Mouse (Mus musculus): ENCODE data around the gene Ttll1. TPM values are rescaled to one million over a fixed set of nuclear protein-coding genes. Genes with fewer than 3 reads are reported as not detected.

Ttll1 gene
- polyA plus RNA-seq, 1 experiment from 2014 or later: 13.8 TPM

DNA sequence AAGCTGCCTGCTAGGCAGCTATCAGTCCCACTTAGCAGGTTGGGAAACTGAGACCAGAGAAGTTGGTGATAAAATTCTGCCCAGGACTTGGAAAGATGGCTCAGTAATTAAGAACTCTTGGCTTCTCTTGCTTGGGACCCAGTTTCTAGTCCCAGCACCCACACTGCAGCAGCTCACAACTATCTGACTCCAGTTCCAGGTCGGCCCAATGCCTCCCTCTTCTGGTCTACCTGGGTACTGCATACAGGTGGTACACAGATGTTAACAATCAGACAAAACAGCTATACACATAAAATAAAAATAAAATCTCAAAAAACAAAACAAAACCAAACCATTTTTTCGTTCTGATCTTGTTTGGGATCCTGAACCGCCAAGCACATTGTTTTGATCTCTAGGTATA is 10.3 kb downstream of the Ttll1 start:
- no peak overlapping the region for H3K9ac ChIP-seq (replicated peaks; ENCODE audit: low read depth)
- no peak for DNase-seq (ENCODE audit: low spot score)
- peak; percentile 71 for TF ChIP-seq CTCF (IDR thresholded peaks at IDR 0.05)
- no peak for TF ChIP-seq EP300 (IDR thresholded peaks at IDR 0.05)
- no peak overlapping the region for H3K4me3 ChIP-seq (ENCODE audit: low read depth, low read length)
- no peaks in the 10 kb centered on the region for H3K27me3 ChIP-seq (replicated peaks; ENCODE audit: insufficient read depth, low read length)
- ATAC-seq: no peak
- H3K9me3 ChIP-seq (ENCODE audit: low read length): no peaks in the 10 kb centered on the region
- H3K4me2 ChIP-seq (replicated peaks; ENCODE audit: low read depth, low read length): no peak overlapping the region
- no peaks in the 10 kb centered on the region for H3K4me1 ChIP-seq (ENCODE audit: insufficient read depth, low read depth, low read length)
- WGBS: 48% methylated on average over 3 of the region's 3 CpGs
- H3K27ac ChIP-seq (ENCODE audit: low read length): no peak overlapping the region
- H3K36me3 ChIP-seq (ENCODE audit: insufficient read depth, low read length): 0 out of 2 replicates have a peak, but pooled peaks cover 4% of the 10 kb centered on the region

- peak; percentile 70 for ATAC-seq
- TF ChIP-seq EP300 (IDR thresholded peaks at IDR 0.05): no peak
- TF ChIP-seq CTCF (IDR thresholded peaks at IDR 0.05): no peak
- H3K9me3 ChIP-seq (ENCODE audit: low read length): no peaks in the 10 kb centered on the region
- DNase-seq (ENCODE audit: low spot score): peak; percentile 57
- H3K27me3 ChIP-seq (replicated peaks; ENCODE audit: insufficient read depth, low read length): no peaks in the 10 kb centered on the region
- no peaks in the 10 kb centered on the region for H3K4me1 ChIP-seq (ENCODE audit: insufficient read depth, low read depth, low read length)
- H3K4me3 ChIP-seq (ENCODE audit: low read depth, low read length): no peak overlapping the region
- H3K9ac ChIP-seq (replicated peaks; ENCODE audit: low read depth): no peak overlapping the region
- no peak overlapping the region for H3K27ac ChIP-seq (ENCODE audit: low read length)
- H3K4me2 ChIP-seq (replicated peaks; ENCODE audit: low read depth, low read length): no peak overlapping the region
- H3K36me3 ChIP-seq (ENCODE audit: insufficient read depth, low read length): 0 out of 2 replicates have a peak, but pooled peaks cover 4% of the 10 kb centered on the region
- 74% methylated on average over 10 of the region's 10 CpGs for WGBS
These were observed 11.4 kb downstream of the Ttll1 start for GRCm38 (mm10) chr15:83499211-83499755.

DNA sequence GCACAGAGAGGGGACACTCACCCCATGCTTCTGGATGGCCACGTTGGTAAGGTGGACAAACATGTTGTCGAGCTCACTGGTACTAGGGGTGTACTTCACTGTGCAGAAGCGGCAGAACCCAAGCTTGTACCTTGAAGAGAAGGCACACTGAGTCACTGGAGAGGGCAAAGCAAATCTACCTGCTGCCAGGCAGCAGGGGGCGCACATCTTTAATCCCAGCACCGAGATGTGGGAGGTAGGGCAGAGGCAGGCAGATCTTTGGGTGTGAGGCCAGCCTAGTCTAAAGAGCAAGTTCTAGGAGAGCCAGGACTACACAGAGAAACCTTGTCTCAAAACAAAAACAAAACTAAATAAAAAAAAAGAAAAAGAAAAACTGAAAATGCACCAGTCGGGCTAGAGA is 13.4 kb downstream of the Ttll1 start:
- no peak for DNase-seq (ENCODE audit: low spot score)
- Histone ChIP-seq H3K4me2 (replicated peaks; ENCODE audit: low read depth, low read length) (no peak overlapping the region), H3K27me3 (replicated peaks; ENCODE audit: insufficient read depth, low read length) (no peaks in the 10 kb centered on the region), H3K36me3 (ENCODE audit: insufficient read depth, low read length) (0 out of 2 replicates have a peak, but pooled peaks cover 4% of the 10 kb centered on the region), H3K4me1 (ENCODE audit: insufficient read depth, low read depth, low read length) (no peaks in the 10 kb centered on the region), H3K4me3 (ENCODE audit: low read depth, low read length) (no peak overlapping the region), H3K27ac (ENCODE audit: low read length) (no peak overlapping the region), H3K9me3 (ENCODE audit: low read length) (no peaks in the 10 kb centered on the region), H3K9ac (replicated peaks; ENCODE audit: low read depth) (no peak overlapping the region)
- 88% methylated on average over 6 of the region's 6 CpGs for WGBS
- TF ChIP-seq CTCF (IDR thresholded peaks at IDR 0.05): peak; percentile 39
- TF ChIP-seq EP300 (IDR thresholded peaks at IDR 0.05): no peak
- ATAC-seq: no peak

DNA sequence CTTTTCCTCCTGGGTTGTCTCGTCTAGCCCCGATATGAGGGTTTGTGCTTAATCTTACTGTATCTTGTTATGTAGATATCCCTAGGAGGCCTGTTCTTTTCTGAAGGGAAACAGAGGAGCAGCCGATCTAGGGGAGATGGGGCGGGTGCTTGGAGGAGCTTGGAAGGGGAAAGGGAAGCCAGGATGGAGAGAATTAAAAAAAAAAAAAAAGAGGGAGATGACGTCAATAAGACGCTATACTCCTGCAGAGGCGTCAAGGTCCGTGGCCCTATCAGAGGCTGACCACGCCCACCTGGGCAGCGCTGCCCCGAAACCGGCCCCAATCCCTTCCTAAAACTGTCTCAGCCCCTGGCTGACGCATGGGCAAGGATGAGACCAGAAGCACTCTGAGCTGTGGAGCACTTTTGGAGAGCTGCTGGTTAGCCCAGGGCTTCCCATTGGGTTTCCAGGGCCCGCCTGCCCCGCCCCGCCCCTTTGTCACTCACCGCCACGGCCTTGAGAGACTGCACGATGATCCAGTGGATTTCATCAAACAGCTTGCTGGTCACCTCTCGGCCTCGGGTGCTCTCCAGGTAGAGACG is 14.8 kb downstream of the Ttll1 start:
- H3K4me2 ChIP-seq (replicated peaks; ENCODE audit: low read depth, low read length): no peak overlapping the region
- 0 out of 2 replicates have a peak, but pooled peaks cover 4% of the 10 kb centered on the region for H3K36me3 ChIP-seq (ENCODE audit: insufficient read depth, low read length)
- H3K27ac ChIP-seq (ENCODE audit: low read length): no peak overlapping the region
- H3K9me3 ChIP-seq (ENCODE audit: low read length): no peaks in the 10 kb centered on the region
- H3K9ac ChIP-seq (replicated peaks; ENCODE audit: low read depth): no peak overlapping the region
- H3K27me3 ChIP-seq (replicated peaks; ENCODE audit: insufficient read depth, low read length): no peaks in the 10 kb centered on the region
- TF ChIP-seq EP300 (IDR thresholded peaks at IDR 0.05): no peak
- TF ChIP-seq CTCF (IDR thresholded peaks at IDR 0.05): no peak
- no peak; the same call in 1 of the 2 replicates for ATAC-seq
- no peak overlapping the region for H3K4me3 ChIP-seq (ENCODE audit: low read depth, low read length)
- WGBS: 67% methylated on average over 22 of the region's 22 CpGs
- H3K4me1 ChIP-seq (ENCODE audit: insufficient read depth, low read depth, low read length): no peaks in the 10 kb centered on the region
- DNase-seq (ENCODE audit: low spot score): no peak

DNA sequence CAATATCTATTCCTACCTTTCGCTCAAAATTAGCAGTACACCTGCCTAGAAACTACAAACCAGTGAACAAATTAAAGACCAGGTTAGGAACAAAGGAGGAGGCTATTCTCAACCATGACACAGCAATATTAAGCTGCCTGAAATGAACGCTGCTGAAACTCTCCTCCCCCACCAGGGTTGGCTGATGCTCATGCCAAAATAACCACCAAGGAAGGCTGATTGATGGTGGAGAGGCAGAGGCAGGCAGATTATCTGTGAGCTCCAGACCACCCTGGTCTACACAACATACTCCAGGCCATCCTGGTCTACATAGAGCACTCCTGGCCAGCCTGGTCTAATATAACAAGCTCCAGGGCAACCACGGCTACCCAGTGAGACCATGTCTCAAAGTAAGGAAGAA is 15.5 kb downstream of the Ttll1 start:
- no peak overlapping the region for H3K9ac ChIP-seq (replicated peaks; ENCODE audit: low read depth)
- H3K27ac ChIP-seq (ENCODE audit: low read length): no peak overlapping the region
- DNase-seq (ENCODE audit: low spot score) (no peak), ATAC-seq (no peak)
- H3K36me3 ChIP-seq (ENCODE audit: insufficient read depth, low read length): 0 out of 2 replicates have a peak, but pooled peaks cover 4% of the 10 kb centered on the region
- H3K4me1 ChIP-seq (ENCODE audit: insufficient read depth, low read depth, low read length): no peaks in the 10 kb centered on the region
- TF ChIP-seq EP300 (IDR thresholded peaks at IDR 0.05) (no peak), CTCF (IDR thresholded peaks at IDR 0.05) (no peak)
- H3K4me3 ChIP-seq (ENCODE audit: low read depth, low read length): no peak overlapping the region
- WGBS: 77% methylated on average over 3 of the region's 3 CpGs
- H3K27me3 ChIP-seq (replicated peaks; ENCODE audit: insufficient read depth, low read length): no peaks in the 10 kb centered on the region
- no peak overlapping the region for H3K4me2 ChIP-seq (replicated peaks; ENCODE audit: low read depth, low read length)
- H3K9me3 ChIP-seq (ENCODE audit: low read length): no peaks in the 10 kb centered on the region

DNA sequence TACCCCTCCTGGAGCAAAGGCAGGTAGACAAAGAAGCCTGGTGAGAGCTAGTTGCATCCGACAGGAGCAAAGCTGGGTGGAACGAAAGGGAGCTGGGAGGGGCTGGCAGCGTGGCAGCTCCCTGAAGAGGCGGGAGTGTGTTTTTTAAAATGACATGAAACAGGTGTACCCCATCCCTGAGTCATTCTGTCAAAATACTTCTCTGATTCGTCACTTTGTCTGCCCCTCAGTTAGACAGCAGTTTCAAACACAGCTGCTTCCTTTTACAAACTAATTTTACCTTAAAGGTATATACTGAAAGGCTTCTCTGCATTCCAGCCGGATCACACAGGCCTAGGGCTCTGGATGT is 16.1 kb downstream of the Ttll1 start:
- Histone ChIP-seq H3K27ac (ENCODE audit: low read length) (no peak overlapping the region), H3K4me2 (replicated peaks; ENCODE audit: low read depth, low read length) (no peak overlapping the region), H3K27me3 (replicated peaks; ENCODE audit: insufficient read depth, low read length) (no peaks in the 10 kb centered on the region), H3K4me3 (ENCODE audit: low read depth, low read length) (no peak overlapping the region), H3K4me1 (ENCODE audit: insufficient read depth, low read depth, low read length) (no peaks in the 10 kb centered on the region), H3K36me3 (ENCODE audit: insufficient read depth, low read length) (0 out of 2 replicates have a peak, but pooled peaks cover 4% of the 10 kb centered on the region), H3K9ac (replicated peaks; ENCODE audit: low read depth) (no peak overlapping the region), H3K9me3 (ENCODE audit: low read length) (no peaks in the 10 kb centered on the region)
- ATAC-seq (no peak), DNase-seq (ENCODE audit: low spot score) (no peak)
- TF ChIP-seq CTCF (IDR thresholded peaks at IDR 0.05): no peak
- TF ChIP-seq EP300 (IDR thresholded peaks at IDR 0.05): no peak
- 66% methylated on average over 6 of the region's 6 CpGs for WGBS
